Mouse (Mus musculus): ENCODE data around the gene Aox2.

Aox2 gene

GRCm38 (mm10) chr1:58424551-58424950 lies 146.4 kb downstream of the Aox2 start:
- in situ Hi-C loops (cut with MboI; ENCODE audit: unreplicated experiment in 2 of 2) = loop anchor here (10.0 to 25.0 kb wide), 2 partner anchors 290 to 1012 kb away; partner anchors contain the start of genes Cflar (in 1 of the 2), Maip1 (in 1 of the 2) and Tyw5 (in 1 of the 2)
